Mouse (Mus musculus) adrenal gland, adult 18-20 months (tissue): ENCODE measurements at regions not wholly inside any gene's neighbourhood (a gene's known extent, or its start where the extent isn't known, plus 50 kb on each side); places are given as distances from the start of the nearest gene placed in this dataset.

Source experiments
- DNase-seq, 2 experiments: peaks; one replicate each; pipeline ENCODE4 v3.0.0; 2021 to 2022; ENCODE audit warnings: low spot score in 2 of 2

DNA sequence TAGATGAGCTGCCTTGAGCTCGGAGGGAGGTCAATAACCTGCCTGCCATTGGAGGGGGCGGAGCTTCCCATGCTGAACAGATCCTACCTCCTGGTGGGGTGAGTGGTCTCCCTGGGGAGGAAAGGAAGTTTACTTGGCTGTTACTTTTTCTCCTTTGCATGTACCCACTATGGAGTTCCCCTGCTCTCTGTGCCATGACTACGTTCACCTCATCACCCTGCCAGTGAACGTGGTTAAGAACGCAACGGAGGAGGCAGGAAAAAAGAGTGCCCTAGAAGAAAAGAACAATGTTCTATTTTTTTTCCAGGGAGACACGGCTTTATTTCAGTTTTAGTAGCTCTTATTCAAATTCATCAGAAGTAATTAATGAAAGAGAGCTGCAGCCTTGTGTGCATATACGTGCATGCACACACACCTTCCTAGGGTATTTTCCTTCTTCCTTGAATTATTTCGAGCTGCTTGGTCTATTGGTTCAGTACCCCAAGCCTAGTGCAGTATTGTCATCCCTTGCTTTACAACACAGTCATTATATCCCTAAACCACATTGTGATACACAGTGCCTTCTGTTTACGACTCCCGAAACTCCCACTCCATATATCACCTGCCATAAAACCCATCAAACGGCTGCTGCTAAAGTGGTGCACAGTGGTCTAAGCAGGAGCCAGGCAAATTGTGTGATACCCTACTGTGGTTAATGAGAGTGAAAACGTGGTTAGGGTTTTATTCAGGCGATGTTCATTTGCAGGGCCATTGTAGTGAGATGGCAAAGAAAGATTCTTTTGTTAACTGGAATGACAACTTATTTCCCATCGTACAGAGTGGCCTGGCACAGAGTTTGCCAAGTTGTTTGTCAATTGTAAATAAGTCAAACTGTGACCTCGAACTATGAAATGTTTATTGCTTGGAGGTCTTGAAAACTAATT lies 608.0 kb downstream of the Bcl11a start:
- no peak for DNase-seq

- DNase-seq, result no peak
These were observed 610.4 kb downstream of the Bcl11a start for GRCm38 (mm10) chr11:24688160-24688782.

DNA sequence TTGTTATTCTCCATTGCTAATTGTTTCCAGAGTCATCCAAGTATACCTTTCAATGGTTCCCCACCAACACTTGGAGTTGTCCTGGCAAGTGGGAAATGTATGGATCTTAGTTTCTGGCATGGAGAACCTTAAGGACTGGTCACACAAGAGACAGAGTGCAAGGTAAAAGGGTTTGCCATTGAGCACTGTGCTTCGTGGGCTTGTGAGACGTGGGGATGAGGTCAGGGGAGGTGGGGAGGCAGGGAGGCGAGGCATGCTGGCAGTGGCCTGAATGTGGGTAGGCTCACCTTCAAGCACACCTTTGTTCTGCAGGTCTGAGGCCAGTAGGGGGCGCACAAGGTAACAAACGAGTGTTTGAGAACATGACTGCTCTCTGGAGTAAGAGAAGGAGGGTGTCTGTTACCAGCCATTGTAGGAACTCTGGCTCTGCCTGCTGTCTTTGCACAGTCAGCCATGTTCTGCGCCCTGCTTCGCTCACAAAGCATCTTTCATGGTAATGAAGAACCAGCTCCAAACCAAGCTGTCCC lies 612.0 kb downstream of the Bcl11a start:
- peak; percentile 66 to 76 for DNase-seq

GRCm38 (mm10) chr11:24693926-24694325 lies 616.1 kb downstream of the Bcl11a start:
- DNase-seq, result no peak

GRCm38 (mm10) chr11:24695010-24695720 lies 617.3 kb downstream of the Bcl11a start:
- no peak for DNase-seq

GRCm38 (mm10) chr11:24696561-24696960 lies 618.7 kb downstream of the Bcl11a start:
- no peak for DNase-seq

GRCm38 (mm10) chr11:24708790-24709189 lies 630.9 kb downstream of the Bcl11a start:
- no peak for DNase-seq

- DNase-seq, result no peak
These were observed 638.9 kb downstream of the Bcl11a start for GRCm38 (mm10) chr11:24716539-24717287.

- DNase-seq, result no peak
These were observed 646.5 kb downstream of the Bcl11a start for GRCm38 (mm10) chr11:24724259-24724937.

DNA sequence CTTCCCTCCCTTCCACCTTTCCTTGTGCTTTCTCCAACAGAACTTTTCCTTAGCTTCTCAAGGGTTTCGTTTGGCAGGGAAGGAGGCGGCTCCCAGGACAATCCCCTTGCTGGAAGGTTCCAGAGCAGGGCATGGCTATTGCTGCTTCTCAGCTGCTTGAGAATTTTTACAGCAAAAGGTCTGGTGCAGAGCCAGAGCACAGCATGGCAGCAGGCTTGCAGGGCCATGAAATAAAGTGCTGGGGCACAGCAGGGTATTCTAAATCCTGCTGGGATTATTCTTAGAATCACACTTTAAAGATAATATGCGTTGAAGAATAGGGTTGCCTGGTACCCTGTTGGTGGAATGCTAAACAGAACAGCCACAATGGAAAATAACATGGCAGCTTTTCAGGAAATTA lies 648.5 kb downstream of the Bcl11a start:
- no peak for DNase-seq

DNA sequence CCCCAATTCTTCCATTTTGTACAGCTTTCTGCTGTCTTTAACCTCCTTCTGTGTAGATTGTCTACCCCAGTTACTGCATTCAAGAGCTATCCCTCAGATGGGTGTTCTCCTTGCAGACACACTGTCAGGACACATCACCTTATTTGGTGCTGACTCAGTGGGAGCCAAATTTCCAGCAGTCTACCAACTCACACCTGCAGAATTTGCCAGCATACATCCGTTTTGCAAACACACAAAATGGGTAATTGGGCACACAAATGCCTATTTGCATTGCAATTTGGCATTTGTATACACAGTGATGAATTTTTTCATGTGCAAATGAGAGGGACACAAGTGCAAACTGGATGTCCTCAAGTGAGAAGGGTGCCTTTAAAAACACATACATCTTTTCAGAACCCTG lies 649.5 kb downstream of the Bcl11a start:
- no peak for DNase-seq

GRCm38 (mm10) chr11:24731431-24731830 lies 653.6 kb downstream of the Bcl11a start:
- no peak for DNase-seq

DNA sequence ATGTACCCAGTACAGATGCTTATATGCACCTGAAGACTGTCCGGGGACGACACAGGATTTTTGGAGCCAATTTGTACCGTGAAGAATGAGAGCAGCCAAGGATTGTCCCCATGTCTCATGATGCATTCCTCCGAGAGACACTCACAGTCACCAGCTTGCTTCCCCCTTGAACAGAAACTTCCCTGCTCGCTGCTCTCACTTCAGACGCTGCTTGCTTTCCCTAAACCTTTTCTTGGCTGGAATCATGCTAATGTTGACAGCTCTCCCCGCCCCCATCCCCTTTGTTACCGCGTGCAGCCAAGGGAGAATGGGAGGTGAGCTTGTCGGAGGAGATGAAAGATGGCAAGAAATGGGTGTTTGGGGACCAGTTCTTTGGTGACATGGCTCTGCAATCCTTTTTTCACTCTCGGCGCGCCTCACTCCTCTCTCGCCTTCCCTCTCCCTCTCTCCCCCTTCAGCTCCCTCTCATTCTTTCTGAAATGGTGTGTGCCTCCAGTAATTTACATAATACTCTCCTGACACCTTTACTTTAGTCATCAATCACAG lies 661.9 kb downstream of the Bcl11a start:
- no peak for DNase-seq

GRCm38 (mm10) chr11:24740466-24740865 lies 662.6 kb downstream of the Bcl11a start:
- no peak for DNase-seq

- no peak for DNase-seq
These were observed 664.7 kb downstream of the Bcl11a start for GRCm38 (mm10) chr11:24742561-24742960.

GRCm38 (mm10) chr11:24743439-24743838 lies 665.6 kb downstream of the Bcl11a start:
- DNase-seq, result no peak

DNA sequence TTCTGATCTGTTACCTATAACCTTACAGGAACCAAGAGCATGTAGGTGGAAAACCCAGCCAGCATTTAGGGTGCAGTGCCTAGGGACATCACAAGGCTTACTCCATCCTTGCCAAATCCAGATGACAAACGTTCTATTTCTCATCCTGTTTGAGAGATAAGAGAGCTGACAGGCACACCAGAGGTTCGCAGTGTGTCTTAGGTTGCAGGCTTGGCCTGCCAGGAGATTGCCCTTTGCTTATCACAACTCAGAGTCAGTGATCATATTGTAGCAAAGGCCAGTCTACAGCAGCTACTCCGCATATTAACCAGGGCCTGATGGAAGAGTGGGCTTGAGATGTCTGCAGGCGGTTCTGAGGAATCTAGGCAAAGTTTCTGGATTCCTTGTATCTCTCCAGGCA lies 668.0 kb downstream of the Bcl11a start:
- peak; percentile 3 to 19 for DNase-seq

GRCm38 (mm10) chr11:24750144-24750779 lies 672.4 kb downstream of the Bcl11a start:
- no peak for DNase-seq

GRCm38 (mm10) chr11:24758130-24758529 lies 680.3 kb downstream of the Bcl11a start:
- DNase-seq, result no peak
